21 mouse cellular contexts compared by ENCODE assay signal in genomic region chr2:158216510-158216909, GRCm38 (mm10). TPM values are rescaled to one million over a fixed set of nuclear protein-coding genes. Genes with fewer than 3 reads are reported as not detected.
DNase-seq lines count a peak whose midpoint lies in the region; ATAC-seq and TF ChIP-seq lines count a peak whose summit lies in the region.
"Had no signal": no experiment of that assay in that cellular context is flagged by ENCODE, and none has a peak within 500 bp of the region (broad histone marks: within the 10 kb centered on the region; RNA-seq: fewer than 3 reads in every experiment).

No protein-coding gene starts in this region.

- no peak overlapping the region for H3K4me3 ChIP-seq in hindbrain, postnatal 0 days (ENCODE audit: low read length)
- H3K4me3 ChIP-seq in hindbrain, embryonic 14.5 days (replicated peaks; ENCODE audit: low read length) = no peak overlapping the region
- H3K4me3 ChIP-seq: embryonic facial prominence, embryonic 15.5 days; hindbrain, embryonic 12.5 days; midbrain, embryonic 15.5 days had no signal

- no peaks in the 10 kb centered on the region for H3K27me3 ChIP-seq in hindbrain, postnatal 0 days (ENCODE audit: insufficient read depth, low read length)
- H3K27me3 ChIP-seq in hindbrain, embryonic 14.5 days (ENCODE audit: control insufficient read depth, insufficient read depth, low read length) = no peaks in the 10 kb centered on the region
- H3K27me3 ChIP-seq: embryonic facial prominence, embryonic 15.5 days; hindbrain, embryonic 12.5 days; midbrain, embryonic 15.5 days had no signal

- DNase-seq in cerebellum, adult 9-10 months = peak; percentile 44
- no peak for DNase-seq in cerebellum, adult 9-11 months
- no peak for DNase-seq in hindbrain, postnatal 0 days (ENCODE audit: low spot score)
- no peak for DNase-seq in hindbrain, embryonic 14.5 days (ENCODE audit: low spot score)
- peak; percentile 8 for DNase-seq in layer of hippocampus, adult 9-11 months
- no peak for DNase-seq in layer of hippocampus, adult 11-12 months (ENCODE audit: low spot score)
- peak; percentile 32 for DNase-seq in heart, postnatal 25 days (ENCODE audit: low spot score)
- no peak for DNase-seq in adrenal gland, adult 8-10 months
- DNase-seq: adrenal gland, postnatal 10 days; liver, postnatal 0 days; right cerebral cortex, postnatal 14 days had no signal

- TF ChIP-seq CTCF in hindbrain, postnatal 0 days (IDR thresholded peaks at IDR 0.05; ENCODE audit: low read depth) = no peak

- WGBS in hindbrain, postnatal 0 days = 76% methylated on average over 8 of the region's 8 CpGs
- WGBS in hindbrain, embryonic 14.5 days = 86% methylated on average over 8 of the region's 8 CpGs

- ATAC-seq in hindbrain, postnatal 0 days = no peak
- ATAC-seq in hindbrain, embryonic 14.5 days (ENCODE audit: low FRiP score) = no peak
- ATAC-seq: liver, postnatal 0 days; midbrain, embryonic 15.5 days had no signal

- no peaks in the 10 kb centered on the region for H3K9me3 ChIP-seq in hindbrain, postnatal 0 days (ENCODE audit: low read length)
- H3K9me3 ChIP-seq in hindbrain, embryonic 14.5 days (ENCODE audit: control insufficient read depth, low read length) = no peaks in the 10 kb centered on the region
- H3K9me3 ChIP-seq: embryonic facial prominence, embryonic 15.5 days; hindbrain, embryonic 12.5 days; midbrain, embryonic 15.5 days had no signal

- peak overlapping the region; percentile 2; the same call in 1 of the 2 replicates for H3K27ac ChIP-seq in hindbrain, postnatal 0 days
- no peak overlapping the region for H3K27ac ChIP-seq in hindbrain, embryonic 14.5 days
- H3K27ac ChIP-seq: embryonic facial prominence, embryonic 15.5 days; hindbrain, embryonic 12.5 days; midbrain, embryonic 15.5 days had no signal

- no peaks in the 10 kb centered on the region for H3K4me1 ChIP-seq in hindbrain, postnatal 0 days (ENCODE audit: insufficient read depth, low read length)
- H3K4me1 ChIP-seq in hindbrain, embryonic 14.5 days (replicated peaks; ENCODE audit: control insufficient read depth, insufficient read depth, low read length) = no peaks in the 10 kb centered on the region

- H3K4me2 ChIP-seq in hindbrain, postnatal 0 days (ENCODE audit: low read depth, low read length) = no peak overlapping the region
- H3K4me2 ChIP-seq in hindbrain, embryonic 14.5 days (replicated peaks) = no peak overlapping the region
- H3K4me2 ChIP-seq: embryonic facial prominence, embryonic 15.5 days; hindbrain, embryonic 12.5 days; midbrain, embryonic 15.5 days had no signal

- H3K36me3 ChIP-seq in hindbrain, postnatal 0 days (ENCODE audit: insufficient read depth, low read length) = no peaks in the 10 kb centered on the region
- H3K36me3 ChIP-seq in hindbrain, embryonic 14.5 days (replicated peaks; ENCODE audit: control insufficient read depth, insufficient read depth) = no peaks in the 10 kb centered on the region
- H3K36me3 ChIP-seq: hindbrain, embryonic 12.5 days; midbrain, embryonic 15.5 days had no signal

- H3K9ac ChIP-seq in hindbrain, postnatal 0 days (replicated peaks; ENCODE audit: low read length) = no peak overlapping the region
- no peak overlapping the region for H3K9ac ChIP-seq in hindbrain, embryonic 14.5 days
- H3K9ac ChIP-seq: embryonic facial prominence, embryonic 15.5 days; hindbrain, embryonic 12.5 days; liver, postnatal 0 days; midbrain, embryonic 15.5 days had no signal

- intact Hi-C loops in heart, postnatal 25 days (cut with DNase I) = no loop called here

RNA-seq across cellular contexts. Expression of gene D630003M21Rik, which starts 12.5 kb away (rescaled TPM):
- total RNA-seq in hindbrain, postnatal 0 days (2014; rRNA removed) = 6.0 and 7.8 TPM in 2 replicates
- polyA plus RNA-seq in hindbrain, postnatal 0 days (2015; fragmentation: Nextera tagmentation; extraction: Ambion mirVana) = 1.8 and 2.3 TPM in 2 replicates
- 1.6 and 1.7 TPM in 2 replicates for polyA plus RNA-seq in hindbrain, embryonic 14.5 days (2014; fragmentation: Nextera tagmentation; extraction: Ambion mirVana)
- total RNA-seq in heart, postnatal 25 days (2021) = 1 to 10 TPM; 6.3 to 8.0 TPM
- total RNA-seq in adrenal gland, adult 8-10 months (2022) = 1 to 10 TPM; 1.4 to 7.8 (median 4.4) TPM

RNA-seq across cellular contexts. Expression of gene Bpi, which starts 41.4 kb away (rescaled TPM):
- total RNA-seq in hindbrain, postnatal 0 days (2014; rRNA removed) = not detected in 2 replicates
- polyA plus RNA-seq in hindbrain, postnatal 0 days (2015; fragmentation: Nextera tagmentation; extraction: Ambion mirVana) = not detected in 2 replicates
- polyA plus RNA-seq in hindbrain, embryonic 14.5 days (2014; fragmentation: Nextera tagmentation; extraction: Ambion mirVana) = not detected in 2 replicates
- total RNA-seq in heart, postnatal 25 days (2021) = not detected
- not detected for total RNA-seq in adrenal gland, adult 8-10 months (2022)
- total RNA-seq: adrenal gland, postnatal 10 days; gastrocnemius, postnatal 4 days; layer of hippocampus, adult 18-20 months had no signal
- polyA plus RNA-seq: cerebellum, adult 2 months; embryonic facial prominence, embryonic 15.5 days; forebrain, embryonic 11.5 days; frontal cortex, adult 2 months; hindbrain, embryonic 12.5 days; liver, postnatal 0 days; midbrain, embryonic 15.5 days; neural tube, embryonic 11.5 days; thymus, postnatal 0 days had no signal

Comparison
In these comparisons a context has a peak if more than half of its experiments do, and no peak if none do; other contexts are left out.
1. DNase-seq: peak in cerebellum, adult 9-10 months (single experiment), layer of hippocampus, adult 9-11 months (single experiment) and heart, postnatal 25 days (single experiment); none in cerebellum, adult 9-11 months (single experiment), hindbrain, postnatal 0 days (single experiment), hindbrain, embryonic 14.5 days (single experiment), layer of hippocampus, adult 11-12 months (single experiment) and adrenal gland, adult 8-10 months (single experiment).